Mouse (Mus musculus) G1E (cell line): ENCODE measurements at regions not wholly inside any gene's neighbourhood (a gene's known extent, or its start where the extent isn't known, plus 50 kb on each side); places are given as distances from the start of the nearest gene placed in this dataset.

Source experiments
- CTCF ChIP-seq: IDR thresholded peaks from 2 replicates; pipeline ENCODE4 v1.5.1; 2012; ENCODE audit warnings: low read depth, low read length, inconsistent platforms, mixed read lengths
- GATA1 ChIP-seq: IDR thresholded peaks from 2 replicates; pipeline ENCODE4 v1.6.1; 2012; ENCODE audit warnings: borderline replicate concordance, low read length, inconsistent platforms, mixed read lengths
- POLR2AphosphoS5 ChIP-seq: IDR thresholded peaks from 2 replicates; pipeline ENCODE4 v1.6.1; 2012; ENCODE audit warnings: low read depth, low read length, inconsistent platforms; ENCODE audit not compliant: insufficient replicate concordance
- TAL1 ChIP-seq: conservative IDR thresholded peaks from 2 replicates; pipeline ENCODE4 v1.6.1; 2012; ENCODE audit warnings: low read depth, low read length, inconsistent platforms, mixed read lengths

DNA sequence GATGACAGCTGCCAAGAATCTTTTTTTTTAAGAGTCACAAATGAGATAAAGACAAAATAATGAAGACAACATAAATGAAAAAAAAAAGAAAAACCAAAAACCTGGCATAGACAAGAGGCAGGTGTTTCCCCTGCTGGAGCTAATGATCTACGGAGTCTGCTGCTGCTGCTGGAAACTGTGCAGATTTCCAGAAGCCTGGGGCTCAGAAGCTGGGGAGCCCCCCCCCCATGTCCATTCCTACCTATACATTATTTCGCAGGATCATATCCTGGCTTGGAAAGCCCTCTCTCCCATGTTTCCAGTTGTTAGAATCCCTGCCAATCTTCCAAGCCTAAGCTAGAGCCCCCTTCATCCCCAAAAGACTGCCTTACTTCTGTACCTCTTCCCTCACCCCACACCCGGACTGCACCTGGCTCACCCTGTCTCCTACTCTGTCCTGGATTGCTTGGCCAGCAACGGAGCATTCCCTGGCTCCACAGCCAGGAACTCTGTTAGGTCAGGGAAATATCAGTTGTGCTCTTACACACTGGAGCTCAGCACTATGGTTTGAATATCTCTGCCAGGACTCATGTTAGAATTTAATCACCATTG, 218.6 kb upstream of the Six2 start:
- TF ChIP-seq CTCF (no peak), GATA1 (no peak), POLR2AphosphoS5 (no peak), TAL1 (no peak)
